Mouse (Mus musculus): Measurements from ENCODE around the gene BC067074.

- TF ChIP-seq KAT2A (conservative IDR thresholded peaks at IDR 0.05; ENCODE audit: low read depth, low read length) (no peak), CHD2 (IDR thresholded peaks at IDR 0.05; ENCODE audit: low read length) (no peak), POLR2A (IDR thresholded peaks at IDR 0.05; ENCODE audit: control insufficient read depth in 1 of 2, insufficient read depth in 1 of 2, low read depth in 1 of 2, low read length in 2 of 2, poor library complexity in 1 of 2) (no peak), E2F4 (IDR thresholded peaks at IDR 0.05; ENCODE audit: borderline replicate concordance, low read depth, low read length) (no peak), MYC (IDR thresholded peaks at IDR 0.05; ENCODE audit: low read depth, low read length) (no peak), CTCF (IDR thresholded peaks at IDR 0.05 in 2 of 3, conservative IDR thresholded peaks at IDR 0.05 in 1 of 3; ENCODE audit: control insufficient read depth in 1 of 3, insufficient read depth in 1 of 3, low read depth in 2 of 3, low read length in 3 of 3, poor library complexity in 1 of 3, severe bottlenecking in 1 of 3) (no peak), TCF12 (IDR thresholded peaks at IDR 0.05; ENCODE audit: low read depth, low read length) (no peak), EP300 (IDR thresholded peaks at IDR 0.05; ENCODE audit: low read depth in 1 of 2, low read length in 2 of 2) (no peak), MAFK (IDR thresholded peaks at IDR 0.05; ENCODE audit: borderline replicate concordance, low read depth, low read length) (no peak), ZKSCAN1 (IDR thresholded peaks at IDR 0.05; ENCODE audit: low read depth, low read length) (no peak), SIN3A (IDR thresholded peaks at IDR 0.05; ENCODE audit: low read length) (no peak), POLR2AphosphoS5 (IDR thresholded peaks at IDR 0.05; ENCODE audit: borderline replicate concordance, low read depth, low read length) (no peak), RAD21 (IDR thresholded peaks at IDR 0.05; ENCODE audit: low read depth, low read length) (no peak)
Measured at GRCm38 (mm10) chr13:113257190-113257589, 35.8 kb upstream of the BC067074 start.
